Comparison of ENCODE assay signal across 7 mouse cellular contexts in genomic region chr7:56049831-56050321, GRCm38 (mm10). TPM values are rescaled to one million over a fixed set of nuclear protein-coding genes. Genes with fewer than 3 reads are reported as not detected.
DNase-seq lines count a peak whose midpoint lies in the region; ATAC-seq lines count a peak whose summit lies in the region.

TSS of gene Herc2 (plus strand) at chr7:56050196.

- H3K27me3 ChIP-seq in intestine, embryonic 15.5 days (replicated peaks): no peaks in the 10 kb centered on the region
- no peaks in the 10 kb centered on the region for H3K27me3 ChIP-seq in midbrain, embryonic 10.5 days (ENCODE audit: low read depth, poor library complexity, severe bottlenecking)

- H3K9ac ChIP-seq in intestine, embryonic 15.5 days: peak within 1 kb of the TSS; percentile 76

- H3K27ac ChIP-seq in intestine, embryonic 15.5 days: peak within 1 kb of the TSS; percentile 90
- H3K27ac ChIP-seq in midbrain, embryonic 10.5 days (replicated peaks): peak within 1 kb of the TSS; percentile 88

- DNase-seq in adrenal gland, adult 2 months: peak; percentile 100
- peak; percentile 100 for DNase-seq in embryo, embryonic 11.5 days (ENCODE audit: low read depth, low spot score)
- DNase-seq in gastrocnemius, postnatal 36 days: peak; percentile 97 to 99
- peak; percentile 99 to 100 for DNase-seq in left cerebral cortex, postnatal 25 days (ENCODE audit: low spot score in 2 of 2)
- peak; percentile 98 for DNase-seq in midbrain, embryonic 10.5 days (ENCODE audit: low spot score)
- peak; percentile 99 for DNase-seq in right cerebral cortex, postnatal 4 days

- peak within 1 kb of the TSS; percentile 81 for H3K4me3 ChIP-seq in intestine, embryonic 15.5 days (replicated peaks)
- peak within 1 kb of the TSS; percentile 83 for H3K4me3 ChIP-seq in midbrain, embryonic 10.5 days

- no peaks in the 10 kb centered on the region for H3K36me3 ChIP-seq in intestine, embryonic 15.5 days
- 0 out of 2 replicates have a peak, but pooled peaks cover 2% of the 10 kb centered on the region for H3K36me3 ChIP-seq in midbrain, embryonic 10.5 days

- under 1% methylated on average over 47 of the region's 47 CpGs for WGBS in intestine, embryonic 15.5 days
- under 1% methylated on average over 47 of the region's 47 CpGs for WGBS in midbrain, embryonic 10.5 days

- intact Hi-C loops in gastrocnemius, postnatal 36 days (cut with DNase I): no loop called here
- intact Hi-C loops in left cerebral cortex, postnatal 25 days (cut with DNase I): loop anchor here (5.0 kb wide), 1 partner anchor 33 kb away; the partner anchor contains the start of gene Nipa1

- peaks cover 3% of the 10 kb centered on the region; the same call in 1 of the 2 replicates for H3K4me1 ChIP-seq in intestine, embryonic 15.5 days (replicated peaks)
- H3K4me1 ChIP-seq in midbrain, embryonic 10.5 days: peaks cover 22% of the 10 kb centered on the region

- H3K9me3 ChIP-seq in intestine, embryonic 15.5 days: no peaks in the 10 kb centered on the region
- H3K9me3 ChIP-seq in midbrain, embryonic 10.5 days (replicated peaks): no peaks in the 10 kb centered on the region

- H3K4me2 ChIP-seq in intestine, embryonic 15.5 days (replicated peaks): peak within 1 kb of the TSS; percentile 69

- peak; percentile 100 for ATAC-seq in intestine, embryonic 15.5 days

RNA-seq across cellular contexts. Expression of gene Herc2, which starts in this region (rescaled TPM):
- total RNA-seq in adrenal gland, adult 2 months (2021): 10 to 100 TPM; 45.0 to 50.8 TPM
- 11.3 and 12.9 TPM in 2 replicates for polyA plus RNA-seq in adrenal gland, adult 2 months (2012; rRNA removed)
- total RNA-seq in gastrocnemius, postnatal 36 days (2021): 10 to 100 TPM; 38.2 to 48.0 TPM
- 17.6 and 23.4 TPM in 2 replicates for polyA plus RNA-seq in intestine, embryonic 15.5 days (2015; fragmentation: Nextera tagmentation; extraction: Ambion mirVana)
- 100 to 1,000 TPM; 139 to 140 TPM for total RNA-seq in left cerebral cortex, postnatal 25 days (2021)
- polyA plus RNA-seq in midbrain, embryonic 10.5 days (2016; fragmentation: Nextera tagmentation; extraction: Ambion mirVana): 19.9 and 23.5 TPM in 2 replicates

Comparison
In these comparisons a context has a peak if more than half of its experiments do, and no peak if none do; other contexts are left out.
1. Peak in every context shown above with its lines: DNase-seq, ATAC-seq, H3K4me3 ChIP-seq and H3K27ac ChIP-seq.